Mouse (Mus musculus): Measurements from ENCODE around the gene Mpi. TPM values are rescaled to one million over a fixed set of nuclear protein-coding genes. Genes with fewer than 3 reads are reported as not detected.

Gene Mpi
- polyA plus RNA-seq, 1 experiment from 2014 or later: 67.5 TPM

GRCm38 (mm10) chr9:57494970-57495369, 57.6 kb downstream of the Mpi start:
- Histone ChIP-seq H3K36me3 (ENCODE audit: control insufficient read depth, insufficient read depth, low read length) (no peaks in the 10 kb centered on the region), H3K9ac (ENCODE audit: low read depth, low read length) (no peak overlapping the region), H3K9me3 (replicated peaks; ENCODE audit: control insufficient read depth, low read length) (no peaks in the 10 kb centered on the region), H3K27me3 (ENCODE audit: control insufficient read depth, insufficient read depth, low read length) (peaks cover 6% of the 10 kb centered on the region), H3K4me3 (ENCODE audit: low read depth, low read length) (no peak overlapping the region), H3K4me1 (ENCODE audit: control insufficient read depth, insufficient read depth, low read length) (no peaks in the 10 kb centered on the region), H3K27ac (ENCODE audit: low read depth, low read length) (no peak overlapping the region), H3K4me2 (no peak overlapping the region)
- ATAC-seq (replicated peaks; ENCODE audit: insufficient number of reproducible peaks, low FRiP score, low TSS enrichment): no peak

Other genes with a start within 250 kb of the Mpi start
- gene Ppcdc, start 112.6 kb downstream of the Mpi start, polyA plus RNA-seq (2014; fragmentation: Nextera tagmentation; extraction: Ambion mirVana): 18.7 and 21.8 TPM in 2 replicates
- gene Scamp5, start 84.7 kb downstream of the Mpi start, polyA plus RNA-seq (2014; fragmentation: Nextera tagmentation; extraction: Ambion mirVana): 5.8 and 7.9 TPM in 2 replicates
- 16.3 and 17.1 TPM in 2 replicates for gene Rpp25, start 48.7 kb downstream of the Mpi start, polyA plus RNA-seq (2014; fragmentation: Nextera tagmentation; extraction: Ambion mirVana)
- 1,178 and 1,213 TPM in 2 replicates for gene Cox5a, start 31.5 kb downstream of the Mpi start, polyA plus RNA-seq (2014; fragmentation: Nextera tagmentation; extraction: Ambion mirVana)
- gene Fam219b, start 15.2 kb downstream of the Mpi start, polyA plus RNA-seq (2014; fragmentation: Nextera tagmentation; extraction: Ambion mirVana): 12.1 and 12.6 TPM in 2 replicates
- gene Scamp2, start 8.2 kb upstream of the Mpi start, polyA plus RNA-seq (2014; fragmentation: Nextera tagmentation; extraction: Ambion mirVana): 53.3 and 54.9 TPM in 2 replicates
- gene Ulk3, start 36.7 kb upstream of the Mpi start, polyA plus RNA-seq (2014; fragmentation: Nextera tagmentation; extraction: Ambion mirVana): 10.0 and 12.4 TPM in 2 replicates
- gene Cplx3, start 53.5 kb upstream of the Mpi start, polyA plus RNA-seq (2014; fragmentation: Nextera tagmentation; extraction: Ambion mirVana): not detected in 2 replicates
- gene Lman1l, start 68.0 kb upstream of the Mpi start, polyA plus RNA-seq (2014; fragmentation: Nextera tagmentation; extraction: Ambion mirVana): not detected in 2 replicates
- gene Csk, start 100.9 kb upstream of the Mpi start, polyA plus RNA-seq (2014; fragmentation: Nextera tagmentation; extraction: Ambion mirVana): 15.9 and 18.6 TPM in 2 replicates
- gene Cyp1a2, start 130.9 kb upstream of the Mpi start, polyA plus RNA-seq (2014; fragmentation: Nextera tagmentation; extraction: Ambion mirVana): not detected in 2 replicates
- not detected in 2 replicates for gene Cyp1a1, start 135.2 kb upstream of the Mpi start, polyA plus RNA-seq (2014; fragmentation: Nextera tagmentation; extraction: Ambion mirVana)
- 14.3 and 15.5 TPM in 2 replicates for gene Edc3, start 155.8 kb upstream of the Mpi start, polyA plus RNA-seq (2014; fragmentation: Nextera tagmentation; extraction: Ambion mirVana)
- 64.2 and 73.5 TPM in 2 replicates for gene Clk3, start 213.1 kb upstream of the Mpi start, polyA plus RNA-seq (2014; fragmentation: Nextera tagmentation; extraction: Ambion mirVana)